Mouse (Mus musculus) stomach, embryonic 15.5 days (tissue): Measurements from ENCODE around the gene Crot. TPM values are rescaled to one million over a fixed set of nuclear protein-coding genes. Genes with fewer than 3 reads are reported as not detected.
A peak's percentile ranks its signal among the peaks of the same experiment; 100 is the strongest.

Experiments
- ATAC-seq: fragments of 200-750 bp; cut with Nextera tagmentation; 2 replicates; pipeline ENCODE4 v1.8.0; 2017; ENCODE audit warnings: low read depth, moderate number of reproducible peaks, moderate TSS enrichment; ENCODE audit not compliant: insufficient read depth, low FRiP score
- H3K27ac ChIP-seq: fragments of 300-500 bp; sonication (generic); 2 replicates; pipeline ENCODE4 v1.5.1; 2015; ENCODE audit warnings: mild to moderate bottlenecking, inconsistent platforms
- H3K27me3 ChIP-seq: fragments of 300-500 bp; sonication (generic); replicated peaks from 2 replicates; pipeline ENCODE4 v1.6.1; 2015; ENCODE audit warnings: inconsistent platforms
- H3K36me3 ChIP-seq: fragments of 300-500 bp; sonication (generic); 2 replicates; pipeline ENCODE4 v1.6.1; 2015; ENCODE audit warnings: inconsistent platforms
- H3K4me1 ChIP-seq: fragments of 300-500 bp; sonication (generic); 2 replicates; pipeline ENCODE4 v1.6.1; 2015; ENCODE audit warnings: inconsistent platforms
- H3K4me2 ChIP-seq: fragments of 300-500 bp; sonication (generic); 2 replicates; pipeline ENCODE4 v1.6.1; 2015; ENCODE audit warnings: mild to moderate bottlenecking, inconsistent platforms
- H3K4me3 ChIP-seq: fragments of 300-500 bp; sonication (generic); replicated peaks from 2 replicates; pipeline ENCODE4 v1.5.1; 2015; ENCODE audit warnings: inconsistent platforms
- H3K9ac ChIP-seq: fragments of 300-500 bp; sonication (generic); 2 replicates; pipeline ENCODE4 v1.6.1; 2015; ENCODE audit warnings: inconsistent platforms
- H3K9me3 ChIP-seq: fragments of 300-500 bp; sonication (generic); 2 replicates; pipeline ENCODE4 v1.6.1; 2016; ENCODE audit warnings: inconsistent platforms
- whole genome bisulfite sequencing: fragments of 180-500 bp; shearing (Covaris S2); methylation state at CpG from one replicate; pipeline ENCODE4 v1.1.7; 2015; 5-methylcytosine and 5-hydroxymethylcytosine counted together
- polyA plus RNA-seq: library from polyadenylated mRNA; unstranded; fragments of >200 nt; fragmentation: Nextera tagmentation; extraction: Ambion mirVana; gene quantifications from 2 replicates; pipeline ENCODE4 v1.2.1, GENCODE M21; 2015

The Crot gene
- 52.0 and 54.1 TPM in 2 replicates for polyA plus RNA-seq

- Histone ChIP-seq H3K9ac (peak within 1 kb of the TSS; percentile 65), H3K4me2 (peak within 1 kb of the TSS; percentile 75), H3K27ac (peak within 1 kb of the TSS; percentile 92), H3K9me3 (no peaks in the 10 kb centered on the region), H3K36me3 (no peaks in the 10 kb centered on the region), H3K4me1 (0 out of 2 replicates have a peak, but pooled peaks cover 2% of the 10 kb centered on the region), H3K27me3 (no peaks in the 10 kb centered on the region), H3K4me3 (peak within 1 kb of the TSS; percentile 70)
- WGBS = 0% methylated on average over 57 of the region's 57 CpGs
- ATAC-seq = peak; percentile 99
Measured at GRCm38 (mm10) chr5:8996686-8997512, at the start of gene Crot. Gene Crot, minus strand, starts transcription at chr5:8997324.

- H3K9ac ChIP-seq = no peak overlapping the region
- H3K27me3 ChIP-seq = no peaks in the 10 kb centered on the region
- H3K4me3 ChIP-seq = no peak overlapping the region
- H3K4me2 ChIP-seq = no peak overlapping the region
- WGBS = 76% methylated on average over 8 of the region's 8 CpGs
- no peak for ATAC-seq
- no peaks in the 10 kb centered on the region for H3K36me3 ChIP-seq
- no peak overlapping the region for H3K27ac ChIP-seq
- H3K4me1 ChIP-seq = no peaks in the 10 kb centered on the region
- H3K9me3 ChIP-seq = no peaks in the 10 kb centered on the region
Measured at GRCm38 (mm10) chr5:9045904-9046303, 48.8 kb upstream of the Crot start.

GRCm38 (mm10) chr5:9044821-9045220, 47.7 kb upstream of the Crot start:
- no peaks in the 10 kb centered on the region for H3K9me3 ChIP-seq
- H3K27me3 ChIP-seq = no peaks in the 10 kb centered on the region
- H3K27ac ChIP-seq = no peak overlapping the region
- WGBS = 45% methylated on average over 2 of the region's 2 CpGs
- no peak overlapping the region for H3K9ac ChIP-seq
- no peaks in the 10 kb centered on the region for H3K4me1 ChIP-seq
- no peak overlapping the region for H3K4me2 ChIP-seq
- no peak overlapping the region for H3K4me3 ChIP-seq
- ATAC-seq = no peak
- H3K36me3 ChIP-seq = no peaks in the 10 kb centered on the region

DNA sequence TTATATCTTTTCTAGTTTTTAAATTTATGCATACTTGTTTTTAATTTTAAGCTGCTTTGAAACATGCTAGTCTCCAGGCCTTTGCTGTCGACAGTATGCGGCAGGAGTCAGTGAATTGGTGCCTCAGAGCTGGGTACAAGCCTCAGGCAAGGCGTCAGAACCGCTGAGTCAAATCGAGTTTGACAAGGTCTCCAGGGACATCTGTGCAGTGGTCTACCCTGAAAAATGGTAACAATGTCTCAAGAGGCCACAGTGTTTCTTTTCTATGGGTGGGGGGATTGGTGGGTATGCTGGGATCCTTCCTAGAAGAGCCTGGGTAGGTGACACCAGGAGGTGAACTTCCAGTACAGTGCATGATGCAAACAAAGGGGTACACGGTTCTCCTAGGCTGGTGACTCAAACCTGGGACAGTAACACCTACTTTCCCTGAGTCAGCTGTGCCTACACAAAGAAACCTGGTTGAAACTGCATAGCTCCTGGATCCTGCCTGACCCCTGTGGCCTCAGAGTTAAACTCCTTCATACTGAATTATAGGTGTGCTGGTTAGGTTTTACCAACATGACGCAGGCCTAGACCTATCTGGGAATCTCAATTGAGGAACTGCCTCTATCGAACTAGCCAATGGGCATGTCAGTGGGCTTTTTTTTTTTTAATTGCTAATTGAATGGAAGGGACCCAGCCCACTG, 46.6 kb upstream of the Crot start:
- no peaks in the 10 kb centered on the region for H3K27me3 ChIP-seq
- 79% methylated on average over 8 of the region's 8 CpGs for WGBS
- peak overlapping the region; percentile 33; the same call in 1 of the 2 replicates for H3K27ac ChIP-seq
- H3K4me1 ChIP-seq = no peaks in the 10 kb centered on the region
- ATAC-seq = no peak
- no peak overlapping the region for H3K9ac ChIP-seq
- no peaks in the 10 kb centered on the region for H3K36me3 ChIP-seq
- H3K9me3 ChIP-seq = no peaks in the 10 kb centered on the region
- H3K4me2 ChIP-seq = no peak overlapping the region
- no peak overlapping the region for H3K4me3 ChIP-seq

DNA sequence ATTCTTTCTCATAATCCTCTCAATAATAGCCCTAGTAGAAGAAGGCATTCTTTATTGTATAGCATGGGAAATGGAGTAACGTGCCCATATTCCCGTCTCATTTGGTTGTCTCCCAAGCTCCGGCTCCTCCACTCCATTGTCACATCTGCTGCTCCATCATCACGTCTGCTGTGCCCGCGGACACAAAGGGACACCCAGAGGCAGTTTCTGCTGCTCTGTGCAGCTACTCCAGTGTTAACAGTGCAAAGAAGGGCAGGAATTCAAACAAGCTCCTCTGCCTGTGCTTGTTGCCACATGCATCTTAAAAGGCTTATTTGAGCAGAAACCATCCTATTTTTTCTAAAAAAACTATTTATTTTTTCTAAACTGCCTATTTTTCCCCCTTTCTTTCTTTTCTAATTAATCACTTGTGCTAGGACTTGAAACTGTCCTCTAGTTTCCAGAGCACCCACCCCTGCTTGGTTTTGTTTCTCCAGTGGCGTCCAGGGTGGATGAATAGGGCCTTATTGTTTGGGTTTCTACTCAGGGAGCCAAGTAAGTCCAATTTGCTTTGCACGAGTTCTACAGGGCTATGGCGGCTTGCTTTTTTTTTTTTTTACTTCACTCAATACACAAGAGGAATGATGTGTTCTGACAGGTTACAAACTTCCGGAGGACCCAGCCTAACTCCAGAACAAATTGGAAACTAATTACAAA, 45.7 kb upstream of the Crot start:
- Histone ChIP-seq H3K4me1 (no peaks in the 10 kb centered on the region), H3K36me3 (no peaks in the 10 kb centered on the region), H3K4me3 (no peak overlapping the region), H3K9me3 (no peaks in the 10 kb centered on the region), H3K4me2 (no peak overlapping the region), H3K27me3 (no peaks in the 10 kb centered on the region), H3K27ac (no peak overlapping the region), H3K9ac (no peak overlapping the region)
- WGBS = 67% methylated on average over 10 of the region's 10 CpGs
- no peak for ATAC-seq

DNA sequence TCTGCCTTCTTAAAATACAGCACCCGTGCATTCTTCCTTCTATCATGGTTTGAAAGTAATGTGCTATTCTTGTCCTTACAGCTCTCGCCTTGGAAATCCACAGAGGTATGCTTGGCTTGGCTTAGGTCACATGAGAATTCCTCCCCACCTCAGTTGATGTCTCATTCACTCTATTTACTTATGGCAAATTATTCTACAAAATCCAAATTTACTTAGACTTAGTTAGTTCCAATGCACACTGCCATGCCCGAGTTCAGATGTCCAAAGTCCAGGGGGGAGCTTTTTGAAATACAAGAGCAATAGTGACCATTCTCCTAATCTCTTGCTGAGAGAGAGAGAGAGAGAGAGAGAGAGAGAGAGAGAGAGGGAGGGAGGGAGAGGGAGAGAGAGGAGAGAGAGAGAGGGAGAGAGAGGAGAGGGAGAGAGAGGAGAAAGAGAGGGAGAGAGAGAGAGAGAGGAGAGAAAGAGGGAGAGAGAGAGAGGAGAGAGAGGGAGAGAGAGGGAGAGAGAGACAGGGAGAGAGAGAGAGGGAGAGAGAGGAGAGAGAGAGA, 43.6 kb upstream of the Crot start:
- WGBS = 60% methylated on average over 3 of the region's 3 CpGs
- Histone ChIP-seq H3K4me1 (no peaks in the 10 kb centered on the region), H3K9me3 (no peaks in the 10 kb centered on the region), H3K27me3 (no peaks in the 10 kb centered on the region), H3K9ac (no peak overlapping the region), H3K4me2 (no peak overlapping the region), H3K36me3 (no peaks in the 10 kb centered on the region), H3K27ac (peak overlapping the region; percentile 27; the same call in 1 of the 2 replicates), H3K4me3 (no peak overlapping the region)
- peak; percentile 85 for ATAC-seq

DNA sequence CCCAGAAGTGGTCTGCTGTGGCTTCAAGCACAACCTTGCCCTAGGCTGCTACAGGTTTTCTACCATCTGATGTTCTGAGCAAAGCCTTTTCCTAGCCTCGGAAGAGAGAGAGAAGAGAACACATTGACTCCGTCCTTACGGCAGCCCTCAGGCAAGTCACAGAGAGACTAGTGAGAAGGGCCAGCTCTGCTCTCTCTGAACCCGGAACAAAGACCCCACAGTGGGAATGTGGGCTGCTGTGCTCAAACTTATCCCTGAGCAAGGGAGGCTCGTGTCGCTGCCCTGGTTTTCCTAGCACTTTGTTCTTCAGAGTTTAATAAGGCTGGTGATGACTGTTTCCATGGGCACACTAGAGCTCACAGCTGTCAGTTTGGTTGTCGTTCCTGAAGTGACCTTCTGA, 42.9 kb upstream of the Crot start:
- Histone ChIP-seq H3K36me3 (no peaks in the 10 kb centered on the region), H3K9ac (no peak overlapping the region), H3K9me3 (no peaks in the 10 kb centered on the region), H3K27ac (peak overlapping the region; percentile 27; the same call in 1 of the 2 replicates), H3K27me3 (no peaks in the 10 kb centered on the region), H3K4me1 (no peaks in the 10 kb centered on the region), H3K4me2 (no peak overlapping the region), H3K4me3 (no peak overlapping the region)
- ATAC-seq = no peak
- 71% methylated on average over 7 of the region's 7 CpGs for WGBS

- WGBS = 65% methylated on average over 4 of the region's 4 CpGs
- Histone ChIP-seq H3K4me3 (no peak overlapping the region), H3K4me2 (no peak overlapping the region), H3K9me3 (no peaks in the 10 kb centered on the region), H3K4me1 (no peaks in the 10 kb centered on the region), H3K9ac (no peak overlapping the region), H3K27me3 (no peaks in the 10 kb centered on the region), H3K27ac (no peak overlapping the region), H3K36me3 (no peaks in the 10 kb centered on the region)
- ATAC-seq = no peak
Measured at GRCm38 (mm10) chr5:9037292-9037691, 40.2 kb upstream of the Crot start.

- H3K9ac ChIP-seq = no peak overlapping the region
- H3K4me3 ChIP-seq = no peak overlapping the region
- no peaks in the 10 kb centered on the region for H3K4me1 ChIP-seq
- no peaks in the 10 kb centered on the region for H3K9me3 ChIP-seq
- no peak overlapping the region for H3K4me2 ChIP-seq
- H3K27me3 ChIP-seq = no peaks in the 10 kb centered on the region
- no peaks in the 10 kb centered on the region for H3K36me3 ChIP-seq
- ATAC-seq = no peak
- WGBS = 89% methylated on average over 4 of the region's 4 CpGs
- no peak overlapping the region for H3K27ac ChIP-seq
Measured at GRCm38 (mm10) chr5:9035457-9035856, 38.3 kb upstream of the Crot start.

- no peaks in the 10 kb centered on the region for H3K9me3 ChIP-seq
- no peak for ATAC-seq
- H3K4me1 ChIP-seq = no peaks in the 10 kb centered on the region
- no peaks in the 10 kb centered on the region for H3K36me3 ChIP-seq
- H3K4me2 ChIP-seq = no peak overlapping the region
- H3K27ac ChIP-seq = no peak overlapping the region
- no peaks in the 10 kb centered on the region for H3K27me3 ChIP-seq
- no peak overlapping the region for H3K9ac ChIP-seq
- WGBS = 79% methylated on average over 9 of the region's 9 CpGs
- H3K4me3 ChIP-seq = no peak overlapping the region
Measured at GRCm38 (mm10) chr5:9034535-9034934, 37.4 kb upstream of the Crot start.

DNA sequence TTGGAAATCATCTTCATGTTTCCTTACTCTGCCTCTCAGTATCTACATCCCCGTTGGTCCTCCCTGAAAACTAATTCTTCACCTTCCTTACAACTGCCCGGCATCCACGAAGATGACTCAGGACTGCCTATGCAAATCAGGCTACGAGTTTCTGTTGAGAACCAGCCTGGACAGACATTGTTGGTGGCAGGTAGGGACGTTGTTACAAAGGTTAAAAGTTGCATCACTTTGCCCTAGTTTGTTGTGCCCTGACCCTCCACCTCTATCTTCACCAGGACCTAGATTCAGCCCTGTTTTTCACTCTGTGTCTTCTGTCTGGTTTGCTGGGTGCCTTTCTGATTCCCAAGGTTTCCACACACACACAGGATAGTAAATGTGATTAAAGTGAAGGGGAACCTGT, 36.7 kb upstream of the Crot start:
- Histone ChIP-seq H3K4me1 (no peaks in the 10 kb centered on the region), H3K27me3 (no peaks in the 10 kb centered on the region), H3K4me2 (no peak overlapping the region), H3K4me3 (no peak overlapping the region), H3K27ac (no peak overlapping the region), H3K9me3 (no peaks in the 10 kb centered on the region), H3K36me3 (no peaks in the 10 kb centered on the region), H3K9ac (no peak overlapping the region)
- ATAC-seq = no peak
- WGBS = 85% methylated on average over 5 of the region's 5 CpGs
